Mouse (Mus musculus): ENCODE measurements at regions not wholly inside any gene's neighbourhood (a gene's known extent, or its start where the extent isn't known, plus 50 kb on each side); places are given as distances from the start of the nearest gene placed in this dataset.

- TF ChIP-seq POLR2A (IDR thresholded peaks at IDR 0.05; ENCODE audit: extremely low read depth, insufficient read depth, low read length) (no peak), CTCF (IDR thresholded peaks at IDR 0.05; ENCODE audit: extremely low read depth, insufficient read depth, low read length) (no peak)
Observed at GRCm38 (mm10) chr3:50554150-50554549, 110.7 kb upstream of the Slc7a11 start.

Measured in cortical plate, adult 2 months (tissue).